Mouse (Mus musculus) C2C12 (cell line): ENCODE data around the gene Elfn1.

Source experiments
- CEBPB ChIP-seq: IDR thresholded peaks from one replicate; pipeline ENCODE4 v1.6.1; 2011; ENCODE audit warnings: low read depth, mild to moderate bottlenecking, control low read depth, moderate library complexity
- CTCF ChIP-seq: IDR thresholded peaks from one replicate; pipeline ENCODE4 v1.5.1; 2011; ENCODE audit not compliant: control insufficient read depth, insufficient read depth, insufficient read length
- FOSL1 ChIP-seq: IDR thresholded peaks from one replicate; pipeline ENCODE4 v1.8.0; 2011; ENCODE audit warnings: mild to moderate bottlenecking, low read length; ENCODE audit not compliant: poor library complexity, insufficient read depth, severe bottlenecking
- MAX ChIP-seq: IDR thresholded peaks from one replicate; pipeline ENCODE4 v1.6.1; 2011; ENCODE audit warnings: mild to moderate bottlenecking, control low read depth
- MYOD1 ChIP-seq: IDR thresholded peaks from one replicate; pipeline ENCODE4 v1.6.1; 2011; ENCODE audit warnings: low read depth; ENCODE audit not compliant: control insufficient read depth, insufficient read length
- MYOG ChIP-seq: IDR thresholded peaks from one replicate; pipeline ENCODE4 v1.6.1; 2011; ENCODE audit not compliant: control insufficient read depth, insufficient read length; ENCODE audit errors: extremely low read depth
- USF1 ChIP-seq: IDR thresholded peaks from one replicate; pipeline ENCODE4 v1.6.1; 2011; ENCODE audit warnings: low read depth, mild to moderate bottlenecking, control low read depth, moderate library complexity

GRCm38 (mm10) chr5:139964391-139964790, 56.6 kb downstream of the Elfn1 start:
- TF ChIP-seq MAX, result no peak
- TF ChIP-seq MYOG, result no peak
- TF ChIP-seq CTCF, result no peak
- TF ChIP-seq CEBPB, result no peak
- no peak for TF ChIP-seq USF1
- no peak for TF ChIP-seq FOSL1
- TF ChIP-seq MYOD1, result no peak
